Mouse (Mus musculus) CH12F3 (cell line): ENCODE measurements around the gene Dnpep.

Source experiments
- in situ Hi-C: fragments of 300-500 bp; cut with MboI; formaldehyde crosslinking; loops from 2 replicates; pipeline ENCODE4 v1.14.3; 2020; ENCODE audit warnings: low sequenced_read_pairs

Gene Dnpep

GRCm38 (mm10) chr1:75277195-75278188, 40.3 kb downstream of the Dnpep start:
- in situ Hi-C loops: no loop called here

- in situ Hi-C loops: no loop called here
These were observed 53.5 kb downstream of the Dnpep start, which contains the start of gene Ptprn for GRCm38 (mm10) chr1:75264091-75264880. Gene Ptprn (minus strand): TSS chr1:75264502.

DNA sequence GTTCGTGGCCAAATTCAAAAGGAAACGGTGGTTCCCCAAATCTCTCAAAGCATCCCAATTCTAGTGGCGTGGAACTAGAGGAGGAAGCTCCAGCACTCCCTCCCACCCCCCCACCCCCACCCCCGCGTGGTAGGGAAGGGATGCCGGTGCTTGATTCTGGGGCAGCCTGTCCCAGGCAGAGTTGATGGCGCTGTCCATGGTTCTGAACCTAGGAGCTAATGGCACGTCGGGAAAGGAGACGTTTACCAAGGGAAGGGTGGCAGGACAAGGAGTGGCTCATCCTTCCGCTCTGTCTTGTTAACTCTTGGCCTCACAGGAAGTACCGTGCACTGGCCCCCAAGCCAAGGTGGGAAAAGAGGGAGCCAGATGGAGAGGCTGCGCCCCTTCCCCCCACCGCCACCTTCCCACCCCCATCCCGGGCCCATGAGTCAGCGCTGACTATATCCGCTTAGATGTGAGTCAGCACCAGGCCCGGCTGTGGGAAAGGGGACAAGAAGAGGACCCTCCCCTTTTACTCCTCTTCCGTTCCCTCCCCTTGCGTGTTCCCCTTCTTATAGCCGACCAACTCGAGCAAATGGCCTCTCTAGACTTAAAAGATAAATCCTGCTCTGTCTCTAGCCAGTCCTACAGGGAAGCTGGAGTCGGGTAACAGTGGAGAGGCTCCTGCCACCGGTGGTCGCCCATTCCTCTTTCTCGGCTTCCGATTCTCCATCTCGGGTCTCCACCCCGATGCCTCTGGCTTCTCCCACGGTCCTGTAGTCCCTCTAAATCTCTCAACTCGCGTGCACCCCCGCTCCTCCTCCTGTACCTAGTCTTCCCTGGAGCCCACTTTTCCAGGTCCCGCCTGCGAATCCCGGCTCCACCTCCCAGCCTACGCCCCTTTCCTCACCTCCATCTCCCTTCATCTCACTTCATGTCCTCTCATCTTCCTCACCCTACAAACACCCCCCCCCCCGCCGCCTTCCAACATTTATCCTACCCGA, 54.5 kb downstream of the Dnpep start:
- in situ Hi-C loops: no loop called here

DNA sequence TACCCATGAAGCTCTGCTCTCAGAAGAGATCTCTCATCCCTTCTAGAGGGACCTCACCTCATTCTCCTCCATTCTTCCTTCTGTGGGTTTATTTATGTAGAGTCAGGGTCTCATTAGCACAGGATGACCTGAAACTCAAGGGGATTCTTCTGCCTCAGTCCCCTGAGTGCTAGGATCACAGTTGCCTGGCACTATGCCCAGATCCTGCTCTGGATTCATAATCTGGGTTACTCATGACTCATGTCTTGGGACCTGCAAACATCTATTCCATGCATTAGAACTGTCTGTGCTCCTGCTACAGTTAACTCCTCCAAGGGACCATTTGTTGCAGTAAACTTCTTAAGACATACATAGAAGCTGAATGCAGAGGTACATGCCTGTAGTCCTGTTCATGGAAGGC, 56.5 kb downstream of the Dnpep start:
- in situ Hi-C loops: no loop called here
